Mouse (Mus musculus): ENCODE results near the gene Sez6l2. TPM values are rescaled to one million over a fixed set of nuclear protein-coding genes. Genes with fewer than 3 reads are reported as not detected.

Sez6l2 gene
- polyA plus RNA-seq, 1 experiment from 2014 or later, result 0.36 TPM

- Histone ChIP-seq H3K4me3 (ENCODE audit: low read length) (peak within 1 kb of the TSS; percentile 59), H3K27ac (ENCODE audit: low read length) (peak within 1 kb of the TSS; percentile 98), H3K4me2 (ENCODE audit: low read depth, low read length) (peak within 1 kb of the TSS; percentile 80), H3K4me1 (replicated peaks; ENCODE audit: control insufficient read depth, insufficient read depth, low read length) (peaks cover 55% of the 10 kb centered on the region), H3K9ac (ENCODE audit: low read length) (peak within 1 kb of the TSS; percentile 77), H3K27me3 (ENCODE audit: control insufficient read depth, insufficient read depth, low read depth, low read length) (no peaks in the 10 kb centered on the region), H3K36me3 (ENCODE audit: control insufficient read depth, insufficient read depth, low read length) (peaks cover 5% of the 10 kb centered on the region; the same call in 1 of the 2 replicates), H3K9me3 (ENCODE audit: control insufficient read depth, low read length) (no peaks in the 10 kb centered on the region)
- ATAC-seq (ENCODE audit: low read depth), result no peak
Measured at GRCm38 (mm10) chr7:127016481-127016485, 65.9 kb downstream of the Sez6l2 start, which contains the start of gene Pagr1b. TSS of gene Pagr1b (minus strand) at chr7:127016484.

DNA sequence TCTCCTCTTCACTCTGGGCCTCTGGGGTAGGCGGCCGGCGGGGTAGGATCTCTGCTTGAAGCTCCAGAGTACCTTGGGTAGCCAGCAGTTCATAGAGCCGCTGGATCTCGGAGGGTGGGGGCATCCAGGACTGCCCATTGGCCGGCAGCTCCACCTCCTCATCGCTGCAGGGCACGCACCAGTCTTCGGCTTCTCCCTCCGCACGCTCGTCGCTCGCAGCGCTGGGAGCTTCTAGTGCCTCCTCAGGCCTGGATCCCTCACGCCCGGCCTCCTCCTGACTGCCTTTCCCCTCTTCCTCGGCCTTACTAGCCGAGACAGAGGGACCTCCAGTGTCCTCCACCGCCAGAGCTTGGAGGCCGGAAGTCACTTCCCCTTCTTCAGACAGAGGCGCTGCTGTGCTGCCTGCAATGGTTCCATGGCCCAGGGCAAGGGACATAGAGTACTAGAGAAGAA, 66.1 kb downstream of the Sez6l2 start:
- Histone ChIP-seq H3K27me3 (ENCODE audit: control insufficient read depth, insufficient read depth, low read depth, low read length) (no peaks in the 10 kb centered on the region), H3K9ac (ENCODE audit: low read length) (peak overlapping the region; percentile 77), H3K4me3 (ENCODE audit: low read length) (peak overlapping the region; percentile 59), H3K9me3 (ENCODE audit: control insufficient read depth, low read length) (no peaks in the 10 kb centered on the region), H3K27ac (ENCODE audit: low read length) (peak overlapping the region; percentile 98), H3K4me1 (replicated peaks; ENCODE audit: control insufficient read depth, insufficient read depth, low read length) (peaks cover 57% of the 10 kb centered on the region), H3K36me3 (ENCODE audit: control insufficient read depth, insufficient read depth, low read length) (peaks cover 5% of the 10 kb centered on the region; the same call in 1 of the 2 replicates), H3K4me2 (ENCODE audit: low read depth, low read length) (peak overlapping the region; percentile 80)
- peak; percentile 51 for ATAC-seq (ENCODE audit: low read depth)
- 0% methylated on average over 22 of the region's 22 CpGs for WGBS

- peak within 1 kb of the TSS; percentile 59 for H3K4me3 ChIP-seq (ENCODE audit: low read length)
- H3K4me1 ChIP-seq (replicated peaks; ENCODE audit: control insufficient read depth, insufficient read depth, low read length), result peaks cover 65% of the 10 kb centered on the region
- WGBS, result 2% methylated on average over 39 of the region's 39 CpGs
- peak; percentile 84 for ATAC-seq (ENCODE audit: low read depth)
- no peaks in the 10 kb centered on the region for H3K9me3 ChIP-seq (ENCODE audit: control insufficient read depth, low read length)
- peak within 1 kb of the TSS; percentile 77 for H3K9ac ChIP-seq (ENCODE audit: low read length)
- peaks cover 7% of the 10 kb centered on the region for H3K36me3 ChIP-seq (ENCODE audit: control insufficient read depth, insufficient read depth, low read length)
- H3K4me2 ChIP-seq (ENCODE audit: low read depth, low read length), result peak within 1 kb of the TSS; percentile 80
- H3K27ac ChIP-seq (ENCODE audit: low read length), result peak within 1 kb of the TSS; percentile 98
- H3K27me3 ChIP-seq (ENCODE audit: control insufficient read depth, insufficient read depth, low read depth, low read length), result no peaks in the 10 kb centered on the region
Measured at GRCm38 (mm10) chr7:127016971-127017949, 66.9 kb downstream of the Sez6l2 start, which contains the start of gene Pagr1a. TSS of gene Pagr1a (minus strand) at chr7:127017352.

DNA sequence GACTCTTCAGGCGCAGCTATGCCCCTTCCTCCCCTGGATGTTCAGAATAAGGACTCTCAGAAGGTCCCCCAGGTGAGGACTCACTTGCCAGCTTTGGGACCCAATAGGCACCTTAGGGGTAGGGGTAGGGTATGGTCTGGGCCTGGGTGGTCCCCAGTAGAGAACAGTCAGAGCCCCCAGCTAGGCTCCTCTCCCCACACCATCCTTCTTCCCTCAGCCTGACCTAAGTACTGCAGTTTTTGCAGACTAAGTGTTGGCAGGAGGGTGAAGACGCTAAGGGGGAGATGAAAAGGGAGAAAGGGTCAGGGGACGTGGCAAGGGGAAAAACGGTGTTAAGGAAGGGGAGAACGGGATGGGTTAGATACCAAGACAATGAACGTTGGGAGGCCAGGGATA, 67.6 kb downstream of the Sez6l2 start:
- WGBS, result 31% methylated on average over 6 of the region's 6 CpGs
- no peak for ATAC-seq (ENCODE audit: low read depth)
- H3K4me1 ChIP-seq (replicated peaks; ENCODE audit: control insufficient read depth, insufficient read depth, low read length), result peaks cover 68% of the 10 kb centered on the region
- peak overlapping the region; percentile 30 for H3K9ac ChIP-seq (ENCODE audit: low read length)
- no peaks in the 10 kb centered on the region for H3K27me3 ChIP-seq (ENCODE audit: control insufficient read depth, insufficient read depth, low read depth, low read length)
- peaks cover 13% of the 10 kb centered on the region for H3K36me3 ChIP-seq (ENCODE audit: control insufficient read depth, insufficient read depth, low read length)
- H3K9me3 ChIP-seq (ENCODE audit: control insufficient read depth, low read length), result no peaks in the 10 kb centered on the region
- peak overlapping the region; percentile 98 for H3K27ac ChIP-seq (ENCODE audit: low read length)
- H3K4me3 ChIP-seq (ENCODE audit: low read length), result no peak overlapping the region
- peak overlapping the region; percentile 39 for H3K4me2 ChIP-seq (ENCODE audit: low read depth, low read length)

DNA sequence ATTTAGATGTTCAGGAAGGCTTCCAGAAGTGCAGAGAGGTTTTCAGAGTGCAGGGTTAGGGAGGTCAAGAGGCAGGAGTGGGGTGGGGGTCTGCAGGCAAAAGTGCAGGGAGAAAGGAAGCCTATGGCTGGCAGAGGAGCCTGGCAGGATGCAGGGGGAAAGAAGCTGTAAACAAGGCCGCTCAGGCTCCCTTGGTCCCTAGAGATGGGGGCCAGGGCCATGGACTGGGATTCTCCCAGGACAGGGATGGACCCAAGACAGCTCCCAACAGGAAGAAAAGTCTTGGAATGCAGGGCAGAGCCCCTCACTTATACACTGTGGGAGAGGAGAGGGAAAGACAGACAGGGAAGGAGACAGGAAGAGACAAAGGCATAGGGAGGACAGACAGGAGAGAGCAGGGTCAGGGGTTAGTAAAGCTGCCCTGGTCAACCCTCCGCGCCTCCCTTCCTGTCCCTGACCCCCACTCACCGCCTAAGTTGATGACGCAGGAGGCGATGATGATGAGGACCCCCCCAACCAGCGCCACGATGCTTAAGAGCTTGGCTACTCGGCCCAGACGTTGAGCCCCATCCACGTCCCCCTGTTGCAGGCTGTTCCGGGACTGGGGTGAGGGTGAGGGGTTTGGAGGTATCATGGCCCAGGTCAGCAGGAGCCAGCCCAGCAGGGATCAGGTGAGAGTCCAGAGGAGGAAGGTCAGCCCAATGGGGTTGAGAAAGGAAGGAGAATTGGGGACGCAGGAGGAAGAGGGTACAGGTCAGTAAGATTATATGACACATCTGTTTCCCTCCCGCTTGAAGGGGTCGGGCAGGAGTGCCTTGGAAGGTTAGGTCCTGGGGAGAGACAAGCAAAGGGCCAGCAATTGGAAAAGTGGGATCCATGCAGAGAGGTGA, 68.3 kb downstream of the Sez6l2 start:
- peaks cover 21% of the 10 kb centered on the region for H3K36me3 ChIP-seq (ENCODE audit: control insufficient read depth, insufficient read depth, low read length)
- ATAC-seq (ENCODE audit: low read depth), result no peak
- H3K4me1 ChIP-seq (replicated peaks; ENCODE audit: control insufficient read depth, insufficient read depth, low read length), result peaks cover 73% of the 10 kb centered on the region
- peak overlapping the region; percentile 98 for H3K27ac ChIP-seq (ENCODE audit: low read length)
- H3K4me2 ChIP-seq (ENCODE audit: low read depth, low read length), result peak overlapping the region; percentile 18
- H3K4me3 ChIP-seq (ENCODE audit: low read length), result no peak overlapping the region
- H3K27me3 ChIP-seq (ENCODE audit: control insufficient read depth, insufficient read depth, low read depth, low read length), result no peaks in the 10 kb centered on the region
- WGBS, result 61% methylated on average over 15 of the region's 15 CpGs
- no peaks in the 10 kb centered on the region for H3K9me3 ChIP-seq (ENCODE audit: control insufficient read depth, low read length)
- H3K9ac ChIP-seq (ENCODE audit: low read length), result peak overlapping the region; percentile 46

DNA sequence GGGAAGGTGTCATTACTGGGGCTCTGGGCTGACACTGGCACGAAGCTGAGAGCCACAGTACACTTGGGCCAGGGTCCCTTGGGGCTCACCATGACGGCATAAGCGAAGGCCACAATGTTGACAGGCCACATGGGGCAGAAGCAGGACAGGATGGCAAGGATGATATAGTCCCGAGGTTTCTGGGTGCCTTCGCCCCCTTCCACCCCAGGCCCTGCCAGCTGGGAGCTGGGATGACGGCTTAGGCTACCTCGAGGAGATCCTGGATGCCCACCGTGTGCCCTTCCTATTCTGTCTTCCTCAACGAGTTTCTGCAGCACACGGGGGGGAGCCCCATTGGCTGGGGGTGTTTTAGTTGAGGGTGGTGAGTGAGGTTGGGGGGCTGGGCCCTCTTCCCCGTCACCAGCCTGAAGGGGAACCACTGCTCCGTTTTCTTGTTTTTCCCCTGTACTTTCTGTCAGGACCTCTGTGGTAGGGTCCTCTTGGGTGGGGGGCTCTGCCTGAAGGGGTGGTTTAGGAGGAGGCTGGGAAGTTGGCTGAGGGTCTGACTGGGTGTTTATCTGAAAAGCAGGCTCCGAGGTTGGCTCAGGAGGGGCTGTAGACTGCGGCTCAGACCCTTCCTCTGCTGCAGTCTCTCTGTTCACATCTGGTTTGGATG, 69.1 kb downstream of the Sez6l2 start:
- peaks cover 76% of the 10 kb centered on the region for H3K4me1 ChIP-seq (replicated peaks; ENCODE audit: control insufficient read depth, insufficient read depth, low read length)
- H3K27ac ChIP-seq (ENCODE audit: low read length), result no peak overlapping the region
- 72% methylated on average over 14 of the region's 14 CpGs for WGBS
- no peaks in the 10 kb centered on the region for H3K27me3 ChIP-seq (ENCODE audit: control insufficient read depth, insufficient read depth, low read depth, low read length)
- ATAC-seq (ENCODE audit: low read depth), result no peak
- no peak overlapping the region; the same call in 1 of the 2 replicates for H3K4me2 ChIP-seq (ENCODE audit: low read depth, low read length)
- H3K4me3 ChIP-seq (ENCODE audit: low read length), result no peak overlapping the region; the same call in 1 of the 2 replicates
- peaks cover 27% of the 10 kb centered on the region for H3K36me3 ChIP-seq (ENCODE audit: control insufficient read depth, insufficient read depth, low read length)
- no peaks in the 10 kb centered on the region for H3K9me3 ChIP-seq (ENCODE audit: control insufficient read depth, low read length)
- peak overlapping the region; percentile 70 for H3K9ac ChIP-seq (ENCODE audit: low read length)

DNA sequence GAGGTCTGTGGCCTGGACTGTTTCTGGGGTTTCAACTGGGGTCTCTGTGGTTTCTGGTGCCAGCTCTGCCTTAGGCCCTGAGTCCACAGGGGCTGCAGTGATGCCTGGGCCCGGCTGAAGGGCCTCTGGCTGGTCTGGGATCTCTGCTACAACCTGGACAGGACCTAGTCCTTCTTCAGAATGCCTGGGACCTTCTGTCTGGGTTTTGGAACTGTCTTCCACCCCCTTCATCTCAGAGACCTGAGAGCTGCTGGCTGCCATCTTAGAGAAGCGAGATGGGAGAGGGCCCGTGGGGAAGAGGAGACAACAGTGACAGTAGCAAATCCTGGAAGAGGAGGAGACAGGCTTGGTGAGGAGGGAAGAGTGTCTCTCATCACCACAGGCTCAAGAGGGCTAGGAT, 69.7 kb downstream of the Sez6l2 start:
- no peak for ATAC-seq (ENCODE audit: low read depth)
- H3K9ac ChIP-seq (ENCODE audit: low read length), result peak overlapping the region; percentile 70
- WGBS, result 55% methylated on average over 3 of the region's 3 CpGs

More for the DNA sequence above, 69.7 kb downstream of the Sez6l2 start:
- H3K27ac ChIP-seq (ENCODE audit: low read length), result peak overlapping the region; percentile 34; the same call in 1 of the 2 replicates
- peak overlapping the region; percentile 56 for H3K4me3 ChIP-seq (ENCODE audit: low read length)
- H3K27me3 ChIP-seq (ENCODE audit: control insufficient read depth, insufficient read depth, low read depth, low read length), result no peaks in the 10 kb centered on the region
- peaks cover 27% of the 10 kb centered on the region for H3K36me3 ChIP-seq (ENCODE audit: control insufficient read depth, insufficient read depth, low read length)
- H3K9me3 ChIP-seq (ENCODE audit: control insufficient read depth, low read length), result no peaks in the 10 kb centered on the region
- H3K4me1 ChIP-seq (replicated peaks; ENCODE audit: control insufficient read depth, insufficient read depth, low read length), result peaks cover 73% of the 10 kb centered on the region
- H3K4me2 ChIP-seq (ENCODE audit: low read depth, low read length), result peak overlapping the region; percentile 85

All from lung, embryonic 16.5 days (tissue).